Mouse (Mus musculus): Measurements from ENCODE around the gene Atrx. TPM values are rescaled to one million over a fixed set of nuclear protein-coding genes. Genes with fewer than 3 reads are reported as not detected.
"Not testable (repeated sequence)": the region's sequence is repeated elsewhere in the genome, so short reads cannot be mapped to it uniquely, and the experiment has no call there.

Gene Atrx
- polyA plus RNA-seq (2012; ENCODE audit: insufficient read depth, low replicate concordance): 6.7 TPM in 1 of 2 replicates, not detected in the other

DNA sequence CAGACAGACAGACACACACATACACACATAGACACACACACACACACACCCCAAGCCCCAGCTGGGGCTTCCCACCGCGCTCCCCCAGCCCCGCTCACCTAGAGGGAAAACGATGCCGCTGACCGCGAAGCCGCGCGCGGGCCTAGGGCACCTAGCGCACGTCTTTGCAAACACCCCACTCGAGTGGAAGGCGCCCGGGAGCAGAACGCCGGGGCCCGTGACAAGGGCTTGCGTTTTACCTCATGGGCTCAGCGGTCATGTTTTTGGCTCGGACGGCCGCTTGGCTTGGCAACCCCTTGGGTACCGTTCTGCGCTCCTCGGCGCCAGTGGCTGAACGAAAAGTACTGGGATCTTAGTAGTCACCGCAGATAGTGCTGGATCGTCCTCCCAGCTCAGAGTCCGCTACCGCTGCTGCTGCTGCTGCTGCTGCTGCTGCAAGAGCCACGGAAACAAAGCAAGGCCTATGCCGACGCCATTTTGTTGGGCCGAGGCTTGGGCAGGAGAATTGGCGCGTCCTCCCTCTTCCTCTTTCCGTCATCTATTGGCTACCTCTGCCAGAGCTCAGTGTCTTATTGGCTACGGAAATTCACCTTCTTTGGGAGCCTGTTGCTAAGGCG is at the start of gene Atrx:
Gene Atrx (minus strand): TSS at position 543 of the 617 bp plus-strand sequence.
- H3K4me3 ChIP-seq (replicated peaks): peak within 1 kb of the TSS; percentile 93
- H3K9me3 ChIP-seq: peaks cover 7% of the 10 kb centered on the region
- H3K36me3 ChIP-seq (replicated peaks; ENCODE audit: low read length): no peaks in the 10 kb centered on the region
- H3K27me3 ChIP-seq (replicated peaks): peaks cover 3% of the 10 kb centered on the region
- peaks cover 25% of the 10 kb centered on the region for H3K4me1 ChIP-seq
- TF ChIP-seq GATA1 (IDR thresholded peaks at IDR 0.05; ENCODE audit: borderline replicate concordance, low read length): no peak
- TF ChIP-seq FLI1 (IDR thresholded peaks at IDR 0.05; ENCODE audit: low read length): no peak

DNA sequence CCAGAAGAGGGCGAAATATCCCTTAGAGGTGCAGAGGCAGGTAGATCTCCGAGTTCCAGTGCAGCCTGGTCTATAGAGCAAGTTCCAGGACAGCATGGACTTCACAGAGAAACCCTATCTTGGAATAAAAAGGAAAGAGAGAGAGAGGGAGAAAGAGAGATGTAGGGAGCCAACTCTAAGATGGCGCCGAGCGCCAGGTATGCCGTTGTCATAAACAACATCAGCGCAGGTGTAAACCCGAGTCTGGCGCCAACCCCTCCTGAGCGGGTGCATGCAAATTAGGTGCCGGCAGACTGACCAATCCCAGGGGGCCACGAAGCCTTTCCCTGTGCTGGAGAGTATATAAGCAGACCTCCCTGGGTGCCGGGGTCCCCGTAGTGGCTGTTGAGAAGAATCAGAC is 27.9 kb upstream of the Atrx start:
- H3K36me3 ChIP-seq (replicated peaks; ENCODE audit: low read length); H3K4me1 ChIP-seq; H3K4me3 ChIP-seq (replicated peaks); H3K27me3 ChIP-seq (replicated peaks); H3K9me3 ChIP-seq: not testable (repeated sequence)

DNA sequence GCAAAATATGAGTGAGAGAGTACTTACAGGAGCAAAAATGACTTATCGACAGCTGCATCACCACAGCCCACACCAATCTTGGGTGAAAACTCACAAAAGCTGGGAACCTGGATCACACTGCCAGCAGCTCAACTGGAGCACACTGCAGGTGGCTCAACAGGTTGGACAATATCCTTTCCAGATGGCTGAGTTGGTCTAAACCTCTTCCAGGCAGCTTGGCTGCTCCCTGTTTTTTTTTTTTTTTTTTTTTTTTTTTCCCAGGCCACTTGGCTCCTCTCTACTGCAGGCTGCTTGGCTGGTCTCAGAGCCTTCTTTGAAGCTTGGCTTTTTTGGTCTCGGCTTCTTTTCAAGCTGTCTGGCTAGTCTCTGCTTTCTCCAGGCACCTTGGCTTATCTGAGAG is 24.8 kb upstream of the Atrx start:
- Histone ChIP-seq H3K36me3 (replicated peaks; ENCODE audit: low read length) (no peaks in the 10 kb centered on the region), H3K4me1 (peaks cover 8% of the 10 kb centered on the region), H3K27me3 (replicated peaks) (peaks cover 8% of the 10 kb centered on the region), H3K4me3 (replicated peaks) (no peak overlapping the region), H3K9me3 (no peaks in the 10 kb centered on the region)
- no peak for TF ChIP-seq GATA1 (IDR thresholded peaks at IDR 0.05; ENCODE audit: borderline replicate concordance, low read length)

DNA sequence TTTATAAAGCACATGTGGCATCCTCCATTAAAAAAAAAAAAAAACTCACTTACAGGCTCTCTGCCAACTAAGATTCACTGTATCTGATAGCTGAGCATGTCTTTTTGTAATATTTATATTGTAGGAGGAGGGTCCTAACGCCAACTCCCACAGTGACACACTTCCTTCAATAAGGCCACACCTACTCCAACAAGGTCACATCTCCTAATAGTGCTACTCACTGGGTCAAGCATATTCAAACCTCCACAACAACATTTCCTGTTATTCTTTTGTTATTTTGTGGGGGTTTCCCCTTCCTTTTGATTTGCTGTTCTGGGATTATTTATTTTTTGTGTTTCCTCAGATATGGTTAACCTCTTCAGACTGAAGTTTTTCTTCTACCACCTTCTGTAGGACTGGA is 17.2 kb upstream of the Atrx start:
- Histone ChIP-seq H3K4me3 (replicated peaks) (no peak overlapping the region), H3K27me3 (replicated peaks) (peaks cover 8% of the 10 kb centered on the region), H3K36me3 (replicated peaks; ENCODE audit: low read length) (no peaks in the 10 kb centered on the region), H3K4me1 (peaks cover 4% of the 10 kb centered on the region; the same call in 1 of the 2 replicates), H3K9me3 (no peaks in the 10 kb centered on the region)
- no peak for TF ChIP-seq GATA1 (IDR thresholded peaks at IDR 0.05; ENCODE audit: borderline replicate concordance, low read length)
- TF ChIP-seq FLI1 (IDR thresholded peaks at IDR 0.05; ENCODE audit: low read length): no peak

DNA sequence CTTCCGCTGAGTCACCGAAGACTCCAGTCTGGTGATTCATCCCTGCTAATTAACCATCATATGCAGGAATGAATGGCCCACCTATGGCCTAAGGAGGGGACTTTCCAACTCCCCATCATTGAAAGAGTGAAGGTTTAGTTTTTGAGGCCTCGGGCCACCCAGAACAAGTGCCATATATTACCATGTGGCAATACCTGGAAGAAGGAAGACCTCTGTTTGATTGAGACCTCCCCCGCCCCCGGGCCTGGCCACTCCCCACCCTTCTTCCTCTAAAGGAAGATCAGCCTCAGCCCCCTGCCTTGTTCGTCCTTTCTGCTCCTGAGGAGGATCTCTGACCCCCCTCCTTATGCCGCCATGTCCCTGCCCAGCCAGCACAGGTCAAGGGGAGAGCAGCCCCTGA is 10.0 kb upstream of the Atrx start:
- Histone ChIP-seq H3K4me3 (replicated peaks) (no peak overlapping the region), H3K36me3 (replicated peaks; ENCODE audit: low read length) (no peaks in the 10 kb centered on the region), H3K9me3 (peaks cover 9% of the 10 kb centered on the region; the same call in 1 of the 2 replicates), H3K27me3 (replicated peaks) (peaks cover 9% of the 10 kb centered on the region), H3K4me1 (peaks cover 7% of the 10 kb centered on the region; the same call in 1 of the 2 replicates)
- TF ChIP-seq FLI1 (IDR thresholded peaks at IDR 0.05; ENCODE audit: low read length): no peak
- TF ChIP-seq GATA1 (IDR thresholded peaks at IDR 0.05; ENCODE audit: borderline replicate concordance, low read length): no peak

DNA sequence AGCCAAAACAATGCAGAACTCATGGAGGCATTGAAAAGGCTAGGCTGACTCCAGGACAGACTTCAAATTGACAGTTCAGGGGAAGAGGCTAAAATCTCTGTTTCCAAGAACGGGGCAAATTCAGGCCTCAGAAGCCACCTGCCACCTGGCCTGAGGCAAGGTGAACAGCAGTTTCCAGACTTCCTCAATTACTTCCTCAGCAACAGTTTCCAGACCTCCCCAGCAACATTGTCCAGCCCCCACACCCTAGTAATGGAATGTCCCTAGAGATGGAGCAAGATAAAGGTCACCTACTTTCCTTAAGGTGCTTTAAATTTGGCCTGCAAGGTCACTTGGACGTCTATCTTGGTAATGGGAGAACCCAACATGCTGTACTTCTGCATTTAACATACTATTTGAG is 8.5 kb upstream of the Atrx start:
- no peak overlapping the region for H3K4me3 ChIP-seq (replicated peaks)
- no peaks in the 10 kb centered on the region for H3K36me3 ChIP-seq (replicated peaks; ENCODE audit: low read length)
- TF ChIP-seq GATA1 (IDR thresholded peaks at IDR 0.05; ENCODE audit: borderline replicate concordance, low read length) (no peak), FLI1 (IDR thresholded peaks at IDR 0.05; ENCODE audit: low read length) (no peak)
- H3K9me3 ChIP-seq: peaks cover 9% of the 10 kb centered on the region; the same call in 1 of the 2 replicates
- H3K4me1 ChIP-seq: peaks cover 7% of the 10 kb centered on the region; the same call in 1 of the 2 replicates
- peaks cover 7% of the 10 kb centered on the region for H3K27me3 ChIP-seq (replicated peaks)

DNA sequence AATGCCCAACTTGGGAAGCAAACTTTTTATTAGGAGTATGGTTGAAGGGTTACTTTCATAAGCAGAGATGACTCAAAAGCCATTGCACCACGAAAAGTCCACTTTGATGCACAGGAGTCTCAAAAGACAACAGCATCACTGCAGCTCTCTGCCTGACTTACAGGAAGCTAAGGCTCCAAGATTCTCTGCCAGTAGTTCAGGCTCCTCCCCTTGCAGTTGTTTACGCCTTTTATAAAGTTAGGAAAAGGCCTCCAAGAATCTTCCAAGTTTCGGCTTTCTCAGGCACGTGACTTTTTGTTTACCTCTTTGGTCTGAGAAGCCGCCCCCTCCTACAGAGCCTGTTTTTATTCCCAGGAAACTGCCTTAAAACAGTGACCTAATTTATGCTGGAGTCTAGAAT is 5.1 kb upstream of the Atrx start:
- Histone ChIP-seq H3K4me1 (no peaks in the 10 kb centered on the region), H3K9me3 (peaks cover 9% of the 10 kb centered on the region; the same call in 1 of the 2 replicates), H3K4me3 (replicated peaks) (no peak overlapping the region), H3K27me3 (replicated peaks) (peaks cover 3% of the 10 kb centered on the region), H3K36me3 (replicated peaks; ENCODE audit: low read length) (no peaks in the 10 kb centered on the region)
- no peak for TF ChIP-seq GATA1 (IDR thresholded peaks at IDR 0.05; ENCODE audit: borderline replicate concordance, low read length)
- TF ChIP-seq FLI1 (IDR thresholded peaks at IDR 0.05; ENCODE audit: low read length): no peak

DNA sequence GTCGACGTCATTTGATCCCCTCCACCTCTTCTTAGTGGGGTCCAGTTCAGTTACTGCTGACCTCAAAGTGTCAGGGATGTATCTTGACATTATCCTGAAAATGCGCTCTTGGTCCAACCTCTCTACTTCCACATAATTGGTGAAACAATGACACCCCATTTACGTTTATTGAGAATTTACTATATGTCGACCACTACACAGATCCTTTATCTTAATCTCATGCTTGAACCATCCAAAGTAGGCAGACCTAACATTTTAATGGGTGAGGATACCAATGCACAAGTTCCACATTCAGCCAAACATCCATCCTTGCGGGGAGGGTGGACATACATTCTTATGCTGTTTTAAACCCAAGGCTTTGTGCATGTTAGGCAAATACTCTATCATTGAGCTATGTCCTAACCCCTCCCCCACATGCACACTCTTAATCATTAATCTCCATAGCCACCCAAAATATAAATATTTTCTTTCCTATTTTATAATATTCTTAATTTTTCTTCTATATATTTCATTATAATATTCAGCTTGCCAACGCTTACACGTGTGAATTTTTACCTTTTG is 355 bp upstream of the Atrx start:
- Histone ChIP-seq H3K4me1 (peaks cover 21% of the 10 kb centered on the region), H3K4me3 (replicated peaks) (peak overlapping the region; percentile 93), H3K9me3 (peaks cover 7% of the 10 kb centered on the region), H3K27me3 (replicated peaks) (peaks cover 3% of the 10 kb centered on the region), H3K36me3 (replicated peaks; ENCODE audit: low read length) (no peaks in the 10 kb centered on the region)
- TF ChIP-seq GATA1 (IDR thresholded peaks at IDR 0.05; ENCODE audit: borderline replicate concordance, low read length) (no peak), FLI1 (IDR thresholded peaks at IDR 0.05; ENCODE audit: low read length) (no peak)

DNA sequence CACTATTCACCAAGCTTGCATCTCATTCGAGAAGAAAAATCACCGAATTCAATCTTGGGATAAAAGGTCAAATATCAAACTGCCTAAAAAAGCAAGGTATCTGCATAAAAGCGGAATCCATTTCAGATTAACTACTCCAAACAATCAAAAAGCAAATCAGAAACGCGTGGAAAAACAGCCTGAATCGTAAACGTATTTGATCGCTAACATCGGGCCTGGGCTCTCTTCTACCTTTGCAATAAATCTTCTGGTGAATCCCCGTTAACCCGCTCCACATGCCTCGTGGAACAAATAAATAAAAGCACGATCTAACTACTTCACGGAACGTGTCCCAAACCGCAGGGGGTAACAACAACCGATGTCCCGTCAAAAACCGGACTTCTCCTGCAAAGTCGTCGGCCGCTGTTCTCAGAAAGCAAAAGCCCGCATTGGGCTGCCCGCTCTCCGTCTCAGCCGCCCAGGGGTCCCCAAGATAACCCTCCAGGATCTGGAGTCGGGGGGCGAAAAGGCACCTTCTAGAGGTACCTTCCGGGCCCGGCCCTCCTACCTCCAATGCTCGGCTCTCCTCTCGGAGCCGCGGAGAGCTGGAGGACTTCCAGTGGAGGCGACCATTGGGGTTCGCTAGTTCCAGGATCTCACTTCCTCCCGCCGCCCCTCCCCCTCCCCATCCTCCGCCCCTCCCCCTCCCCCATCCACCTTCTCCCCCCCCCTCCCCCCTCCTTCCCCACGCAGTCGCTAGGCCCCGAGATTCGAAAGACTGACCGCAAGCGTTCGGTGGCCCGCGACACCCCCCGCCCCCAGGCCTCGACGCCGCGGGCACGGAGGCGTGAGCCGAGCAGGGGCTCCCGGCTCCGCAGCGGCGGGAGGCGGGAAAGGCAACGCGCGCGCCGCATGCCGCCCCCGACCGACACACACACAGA is 1.0 kb downstream of the Atrx start:
- Histone ChIP-seq H3K4me1 (peaks cover 25% of the 10 kb centered on the region), H3K4me3 (replicated peaks) (peak overlapping the region; percentile 93)
- TF ChIP-seq FLI1 (IDR thresholded peaks at IDR 0.05; ENCODE audit: low read length) (no peak), GATA1 (IDR thresholded peaks at IDR 0.05; ENCODE audit: borderline replicate concordance, low read length) (no peak)

More for the DNA sequence above, 1.0 kb downstream of the Atrx start:
- Histone ChIP-seq H3K27me3 (replicated peaks) (peaks cover 3% of the 10 kb centered on the region), H3K36me3 (replicated peaks; ENCODE audit: low read length) (no peaks in the 10 kb centered on the region), H3K9me3 (peaks cover 7% of the 10 kb centered on the region)
